Mouse (Mus musculus): ENCODE data around the gene Golga2. TPM values are rescaled to one million over a fixed set of nuclear protein-coding genes. Genes with fewer than 3 reads are reported as not detected.

Gene Golga2
- polyA plus RNA-seq, 1 experiment from 2014 or later: 7.0 TPM

DNA sequence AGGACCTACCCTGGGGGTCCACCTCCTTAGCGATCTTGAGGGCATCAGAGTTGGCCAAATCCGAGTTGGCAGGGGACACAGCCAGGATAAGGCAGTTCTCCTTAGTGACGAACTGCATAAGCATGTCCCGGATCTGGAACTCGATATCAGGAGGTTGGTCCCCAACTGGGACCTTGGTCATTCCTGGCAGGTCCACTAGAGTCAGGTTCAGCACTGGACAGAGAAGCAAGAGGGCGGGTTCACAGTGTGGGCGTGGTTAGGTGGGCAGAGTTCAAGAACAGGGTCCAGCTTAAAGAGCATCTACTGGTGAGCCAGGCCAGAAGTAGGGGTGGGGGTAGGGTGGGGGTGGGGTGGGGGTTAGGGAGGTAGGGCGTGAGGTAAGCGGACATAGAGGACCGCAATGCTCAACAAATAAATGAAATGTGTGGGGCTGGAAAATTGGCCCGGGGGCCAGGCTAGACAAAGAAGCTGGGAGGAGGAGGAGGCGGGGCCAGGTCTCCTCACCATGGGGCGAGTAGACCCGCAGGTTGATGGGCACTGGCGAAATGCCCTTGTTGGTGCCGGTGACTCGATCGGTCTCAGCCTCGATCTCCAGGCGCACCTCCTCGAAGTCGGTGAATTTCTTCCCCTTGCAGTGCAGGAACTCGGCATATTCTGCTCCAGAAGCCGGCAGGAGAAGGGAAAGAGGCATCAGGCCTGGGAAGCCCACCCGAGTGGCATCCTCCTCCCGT lies 52.9 kb downstream of the Golga2 start:
- ATAC-seq (no peak), DNase-seq (no peak)
- Histone ChIP-seq H3K27ac (ENCODE audit: low read depth) (no peak overlapping the region), H3K4me3 (ENCODE audit: low read depth, low read length) (no peak overlapping the region), H3K27me3 (ENCODE audit: insufficient read depth, low read length) (no peaks in the 10 kb centered on the region), H3K9ac (replicated peaks) (no peak overlapping the region), H3K36me3 (replicated peaks; ENCODE audit: insufficient read depth, low read length) (no peaks in the 10 kb centered on the region), H3K4me1 (ENCODE audit: insufficient read depth) (no peaks in the 10 kb centered on the region), H3K4me2 (ENCODE audit: low read depth, low read length) (no peak overlapping the region), H3K9me3 (ENCODE audit: low read length) (no peaks in the 10 kb centered on the region)
- 38% methylated on average over 26 of the region's 26 CpGs for WGBS (ENCODE audit: insufficient replicate concordance)
- TF ChIP-seq EP300 (IDR thresholded peaks at IDR 0.05; ENCODE audit: low read depth): no peak
- no peak for TF ChIP-seq CTCF (IDR thresholded peaks at IDR 0.05; ENCODE audit: low read depth)

GRCm38 (mm10) chr2:32340836-32341633 lies 53.9 kb downstream of the Golga2 start:
- no peak for TF ChIP-seq EP300 (IDR thresholded peaks at IDR 0.05; ENCODE audit: low read depth)
- TF ChIP-seq CTCF (IDR thresholded peaks at IDR 0.05; ENCODE audit: low read depth): no peak
- H3K9ac ChIP-seq (replicated peaks): no peak overlapping the region
- no peaks in the 10 kb centered on the region for H3K27me3 ChIP-seq (ENCODE audit: insufficient read depth, low read length)
- no peak overlapping the region for H3K27ac ChIP-seq (ENCODE audit: low read depth)
- no peak for DNase-seq
- no peaks in the 10 kb centered on the region for H3K4me1 ChIP-seq (ENCODE audit: insufficient read depth)
- H3K4me2 ChIP-seq (ENCODE audit: low read depth, low read length): no peak overlapping the region
- 75% methylated on average over 13 of the region's 13 CpGs for WGBS (ENCODE audit: insufficient replicate concordance)
- H3K9me3 ChIP-seq (ENCODE audit: low read length): no peaks in the 10 kb centered on the region
- no peak for ATAC-seq
- H3K36me3 ChIP-seq (replicated peaks; ENCODE audit: insufficient read depth, low read length): no peaks in the 10 kb centered on the region
- H3K4me3 ChIP-seq (ENCODE audit: low read depth, low read length): no peak overlapping the region

DNA sequence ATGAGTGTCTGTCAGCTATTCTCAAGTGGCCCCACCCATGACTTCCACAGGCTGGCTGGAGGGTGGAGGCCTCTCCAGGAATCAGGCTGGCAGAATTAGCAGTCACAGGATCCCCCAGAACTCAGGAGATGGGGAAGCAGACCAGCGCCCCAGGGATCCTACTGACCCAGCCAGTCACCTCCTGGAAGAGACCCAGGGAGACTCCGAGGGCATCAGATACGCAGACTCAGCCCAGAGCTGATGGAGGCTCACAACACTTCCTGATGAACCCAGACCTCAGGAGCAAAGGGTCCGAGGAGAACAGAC lies 54.4 kb downstream of the Golga2 start:
- no peak for DNase-seq
- H3K27ac ChIP-seq (ENCODE audit: low read depth): no peak overlapping the region
- H3K4me2 ChIP-seq (ENCODE audit: low read depth, low read length): no peak overlapping the region
- no peak for ATAC-seq
- H3K4me1 ChIP-seq (ENCODE audit: insufficient read depth): no peaks in the 10 kb centered on the region
- H3K9ac ChIP-seq (replicated peaks): no peak overlapping the region
- no peaks in the 10 kb centered on the region for H3K27me3 ChIP-seq (ENCODE audit: insufficient read depth, low read length)
- no peak overlapping the region for H3K4me3 ChIP-seq (ENCODE audit: low read depth, low read length)
- no peaks in the 10 kb centered on the region for H3K36me3 ChIP-seq (replicated peaks; ENCODE audit: insufficient read depth, low read length)
- WGBS (ENCODE audit: insufficient replicate concordance): 73% methylated on average over 4 of the region's 4 CpGs
- H3K9me3 ChIP-seq (ENCODE audit: low read length): no peaks in the 10 kb centered on the region
- TF ChIP-seq CTCF (IDR thresholded peaks at IDR 0.05; ENCODE audit: low read depth) (no peak), EP300 (IDR thresholded peaks at IDR 0.05; ENCODE audit: low read depth) (no peak)

GRCm38 (mm10) chr2:32342039-32342438 lies 54.9 kb downstream of the Golga2 start:
- H3K9ac ChIP-seq (replicated peaks): no peak overlapping the region
- no peak overlapping the region for H3K4me2 ChIP-seq (ENCODE audit: low read depth, low read length)
- no peaks in the 10 kb centered on the region for H3K9me3 ChIP-seq (ENCODE audit: low read length)
- H3K27me3 ChIP-seq (ENCODE audit: insufficient read depth, low read length): no peaks in the 10 kb centered on the region
- no peak for DNase-seq
- H3K27ac ChIP-seq (ENCODE audit: low read depth): no peak overlapping the region
- H3K36me3 ChIP-seq (replicated peaks; ENCODE audit: insufficient read depth, low read length): no peaks in the 10 kb centered on the region
- WGBS (ENCODE audit: insufficient replicate concordance): 75% methylated on average over 4 of the region's 4 CpGs
- no peak overlapping the region for H3K4me3 ChIP-seq (ENCODE audit: low read depth, low read length)
- ATAC-seq: no peak
- no peaks in the 10 kb centered on the region for H3K4me1 ChIP-seq (ENCODE audit: insufficient read depth)
- no peak for TF ChIP-seq CTCF (IDR thresholded peaks at IDR 0.05; ENCODE audit: low read depth)
- no peak for TF ChIP-seq EP300 (IDR thresholded peaks at IDR 0.05; ENCODE audit: low read depth)

DNA sequence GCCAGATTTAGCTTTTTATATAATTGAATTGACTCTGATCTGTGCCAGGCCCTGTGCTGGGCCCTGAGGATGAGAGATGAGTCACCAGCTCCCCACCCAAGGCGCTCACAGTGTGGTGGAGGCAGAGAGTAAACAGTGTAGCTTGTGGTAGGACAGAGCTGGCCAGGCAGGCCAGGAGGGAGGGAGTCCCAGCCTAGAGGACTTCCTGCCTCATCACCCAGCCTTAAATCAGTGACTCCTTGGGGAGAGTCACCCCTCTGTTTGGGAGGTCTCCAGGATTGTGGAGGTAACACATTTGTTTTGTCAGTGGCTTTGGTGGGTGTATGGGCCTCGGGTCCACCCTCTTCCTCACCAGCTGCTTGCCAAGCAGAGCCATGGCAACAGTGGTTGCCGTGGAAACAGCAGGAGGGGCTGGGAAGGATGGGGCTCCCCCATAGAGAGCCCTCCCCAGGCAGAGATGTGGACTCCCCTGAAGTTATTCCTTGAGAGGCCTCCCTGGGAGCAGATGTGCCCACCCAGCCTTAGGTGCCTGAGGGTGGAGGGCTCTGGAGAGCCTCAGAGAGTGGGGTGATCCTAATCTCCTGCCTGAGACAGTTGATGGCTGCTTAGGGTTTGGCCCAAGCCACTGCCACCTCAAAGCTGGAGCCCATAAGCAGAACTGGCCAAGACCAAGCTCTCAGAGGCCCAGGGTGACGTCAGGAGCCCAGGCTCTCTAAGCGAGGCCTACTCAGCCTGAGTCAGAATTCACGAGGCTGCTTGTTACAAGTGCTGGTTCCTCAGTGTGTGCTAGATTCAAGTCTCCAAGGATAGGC lies 55.6 kb downstream of the Golga2 start:
- Histone ChIP-seq H3K4me1 (ENCODE audit: insufficient read depth) (no peaks in the 10 kb centered on the region), H3K27ac (ENCODE audit: low read depth) (no peak overlapping the region), H3K4me2 (ENCODE audit: low read depth, low read length) (no peak overlapping the region), H3K9ac (replicated peaks) (no peak overlapping the region), H3K4me3 (ENCODE audit: low read depth, low read length) (no peak overlapping the region), H3K9me3 (ENCODE audit: low read length) (no peaks in the 10 kb centered on the region), H3K27me3 (ENCODE audit: insufficient read depth, low read length) (no peaks in the 10 kb centered on the region), H3K36me3 (replicated peaks; ENCODE audit: insufficient read depth, low read length) (no peaks in the 10 kb centered on the region)
- TF ChIP-seq EP300 (IDR thresholded peaks at IDR 0.05; ENCODE audit: low read depth) (no peak), CTCF (IDR thresholded peaks at IDR 0.05; ENCODE audit: low read depth) (no peak)
- DNase-seq (no peak), ATAC-seq (no peak)
- 68% methylated on average over 6 of the region's 6 CpGs for WGBS (ENCODE audit: insufficient replicate concordance)

- ATAC-seq (no peak), DNase-seq (no peak)
- H3K9me3 ChIP-seq (ENCODE audit: low read length): no peaks in the 10 kb centered on the region
- WGBS (ENCODE audit: insufficient replicate concordance): 89% methylated on average over 2 of the region's 2 CpGs
- H3K9ac ChIP-seq (replicated peaks): no peak overlapping the region
- no peak overlapping the region for H3K4me2 ChIP-seq (ENCODE audit: low read depth, low read length)
- H3K36me3 ChIP-seq (replicated peaks; ENCODE audit: insufficient read depth, low read length): no peaks in the 10 kb centered on the region
- no peak overlapping the region for H3K27ac ChIP-seq (ENCODE audit: low read depth)
- no peaks in the 10 kb centered on the region for H3K27me3 ChIP-seq (ENCODE audit: insufficient read depth, low read length)
- H3K4me1 ChIP-seq (ENCODE audit: insufficient read depth): no peaks in the 10 kb centered on the region
- no peak overlapping the region for H3K4me3 ChIP-seq (ENCODE audit: low read depth, low read length)
- TF ChIP-seq EP300 (IDR thresholded peaks at IDR 0.05; ENCODE audit: low read depth) (no peak), CTCF (IDR thresholded peaks at IDR 0.05; ENCODE audit: low read depth) (no peak)
These were observed 56.1 kb downstream of the Golga2 start for GRCm38 (mm10) chr2:32343351-32343671.

Data from liver, postnatal 0 days (tissue).